Mouse (Mus musculus) thymus, postnatal 36 days (tissue): ENCODE measurements around the gene Gm20458.

Experiments used
- DNase-seq, 2 experiments: peaks; one replicate each; pipeline ENCODE4 v3.0.0; 2022; ENCODE audit warnings: mixed read lengths in 2 of 2

The Gm20458 gene

GRCm38 (mm10) chr2:164460745-164461551, at the start of gene Gm20458:
Gene Gm20458 (plus strand): TSS chr2:164460967.
- peak; percentile 91 to 96 for DNase-seq

- no peak for DNase-seq
These were observed 46.6 kb upstream of the Gm20458 start for GRCm38 (mm10) chr2:164414167-164414566.

GRCm38 (mm10) chr2:164414581-164414980, 46.2 kb upstream of the Gm20458 start:
- DNase-seq, result no peak

GRCm38 (mm10) chr2:164417198-164417597, 43.6 kb upstream of the Gm20458 start:
- DNase-seq, result no peak

GRCm38 (mm10) chr2:164418308-164418875, 42.4 kb upstream of the Gm20458 start:
- no peak for DNase-seq

GRCm38 (mm10) chr2:164419489-164419888, 41.3 kb upstream of the Gm20458 start:
- no peak for DNase-seq

- no peak for DNase-seq
These were observed 39.5 kb upstream of the Gm20458 start for GRCm38 (mm10) chr2:164421306-164421705.

GRCm38 (mm10) chr2:164421979-164422378, 38.8 kb upstream of the Gm20458 start:
- no peak for DNase-seq

GRCm38 (mm10) chr2:164422675-164423393, 37.9 kb upstream of the Gm20458 start:
- peak; percentile 25 to 34 for DNase-seq

GRCm38 (mm10) chr2:164423464-164423863, 37.3 kb upstream of the Gm20458 start:
- no peak for DNase-seq

- no peak for DNase-seq
These were observed 36.4 kb upstream of the Gm20458 start for GRCm38 (mm10) chr2:164424406-164424805.

GRCm38 (mm10) chr2:164425401-164425800, 35.4 kb upstream of the Gm20458 start:
- no peak for DNase-seq

- DNase-seq, result no peak
These were observed 34.6 kb upstream of the Gm20458 start for GRCm38 (mm10) chr2:164426121-164426520.

GRCm38 (mm10) chr2:164426952-164427351, 33.8 kb upstream of the Gm20458 start:
- DNase-seq, result no peak

GRCm38 (mm10) chr2:164428451-164428850, 32.3 kb upstream of the Gm20458 start:
- DNase-seq, result no peak

GRCm38 (mm10) chr2:164429881-164430615, 30.7 kb upstream of the Gm20458 start:
- DNase-seq, result no peak

- DNase-seq, result peak in 1 of 2 experiments; percentile 21
These were observed 30.1 kb upstream of the Gm20458 start for GRCm38 (mm10) chr2:164430697-164431096.

- DNase-seq, result no peak
These were observed 28.9 kb upstream of the Gm20458 start for GRCm38 (mm10) chr2:164431676-164432465.

- no peak for DNase-seq
These were observed 28.1 kb upstream of the Gm20458 start for GRCm38 (mm10) chr2:164432541-164433191.

- DNase-seq, result no peak
These were observed 27.4 kb upstream of the Gm20458 start for GRCm38 (mm10) chr2:164433278-164433895.

GRCm38 (mm10) chr2:164434681-164435080, 26.1 kb upstream of the Gm20458 start:
- no peak for DNase-seq
